Mouse (Mus musculus) cerebellum, adult 9-11 months (tissue): ENCODE data around the gene Mthfd1l.

ENCODE experiments used
- DNase-seq: peaks from one replicate; pipeline ENCODE4 v3.0.0; 2022

The Mthfd1l gene

DNA sequence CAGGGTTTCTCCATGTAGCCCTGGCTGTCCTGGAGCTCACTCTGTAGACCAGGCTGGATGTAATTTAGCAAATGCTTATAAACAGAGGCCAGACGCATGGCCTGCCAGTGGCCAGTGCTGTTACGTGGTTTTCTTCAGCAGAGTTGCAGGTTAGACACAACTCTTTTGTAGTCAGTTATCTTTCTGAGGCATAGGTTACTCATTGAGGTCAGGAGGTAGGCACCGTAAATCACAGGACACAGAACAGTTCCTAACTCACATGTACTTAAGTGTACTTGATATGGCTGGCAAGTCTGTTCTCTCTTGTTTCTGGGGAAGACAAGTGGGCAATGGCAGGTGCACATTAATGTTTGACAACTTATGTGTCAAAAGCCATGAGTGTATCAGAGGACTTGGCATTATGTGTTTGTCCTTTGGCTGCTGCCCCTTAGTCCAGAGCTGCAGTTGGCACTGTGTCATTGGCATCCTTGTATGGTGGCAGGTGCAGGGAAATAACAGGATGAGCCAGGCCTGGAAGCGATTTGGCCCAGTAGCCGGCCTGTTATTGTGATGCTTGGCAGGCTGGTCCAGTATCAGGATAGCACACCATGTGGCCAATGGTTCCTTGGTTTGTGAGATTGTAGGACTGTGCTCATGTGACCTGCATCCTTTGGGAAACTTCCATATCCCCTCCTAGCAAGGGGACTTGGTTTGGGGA, 6.0 kb downstream of the Mthfd1l start:
- peak; percentile 99 for DNase-seq

DNA sequence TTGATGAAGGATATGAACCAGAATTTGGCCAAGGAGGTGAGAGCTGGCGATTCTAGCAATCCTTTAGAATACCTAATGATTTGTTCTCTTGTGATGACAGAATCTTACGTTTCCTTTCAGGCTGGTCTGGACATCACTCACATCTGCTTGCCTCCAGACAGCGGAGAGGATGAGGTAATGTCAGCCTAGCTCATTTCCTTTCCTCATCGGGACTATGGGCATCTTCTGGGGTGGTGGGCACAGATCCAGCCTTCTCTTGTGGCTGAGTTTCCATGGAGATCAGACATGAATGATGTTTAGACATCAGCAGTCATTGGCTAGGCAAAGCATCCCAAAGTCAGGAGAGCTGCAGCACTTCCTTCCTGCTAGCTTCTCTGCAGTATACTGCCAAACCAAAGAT, 7.3 kb downstream of the Mthfd1l start:
- peak; percentile 59 for DNase-seq

DNA sequence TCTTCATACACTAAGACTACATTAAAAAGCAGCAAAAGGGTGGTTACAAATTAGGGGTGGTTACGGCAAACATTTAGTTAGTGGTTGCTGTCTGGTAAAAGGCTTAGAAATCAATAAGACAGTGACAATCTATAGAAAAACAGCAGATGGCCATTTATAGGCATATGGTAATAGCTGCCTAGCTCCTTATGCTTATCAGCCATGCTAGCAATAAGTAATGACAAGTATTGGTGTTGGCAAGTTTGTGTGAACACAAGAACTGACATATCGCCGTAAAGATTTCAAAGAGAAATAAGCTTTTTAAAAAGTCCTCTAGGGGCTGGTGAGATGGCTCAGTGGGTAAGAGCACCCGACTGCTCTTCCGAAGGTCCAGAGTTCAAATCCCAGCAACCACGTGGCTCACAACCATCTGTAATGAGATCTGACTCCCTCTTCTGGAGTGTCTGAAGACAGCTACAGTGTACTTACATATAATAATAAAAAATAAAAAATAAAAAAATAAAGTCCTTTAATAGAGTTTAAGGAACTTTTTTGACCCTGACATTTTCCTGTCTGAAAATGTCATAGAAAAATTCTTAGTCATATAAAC, 17.5 kb downstream of the Mthfd1l start:
- no peak for DNase-seq

DNA sequence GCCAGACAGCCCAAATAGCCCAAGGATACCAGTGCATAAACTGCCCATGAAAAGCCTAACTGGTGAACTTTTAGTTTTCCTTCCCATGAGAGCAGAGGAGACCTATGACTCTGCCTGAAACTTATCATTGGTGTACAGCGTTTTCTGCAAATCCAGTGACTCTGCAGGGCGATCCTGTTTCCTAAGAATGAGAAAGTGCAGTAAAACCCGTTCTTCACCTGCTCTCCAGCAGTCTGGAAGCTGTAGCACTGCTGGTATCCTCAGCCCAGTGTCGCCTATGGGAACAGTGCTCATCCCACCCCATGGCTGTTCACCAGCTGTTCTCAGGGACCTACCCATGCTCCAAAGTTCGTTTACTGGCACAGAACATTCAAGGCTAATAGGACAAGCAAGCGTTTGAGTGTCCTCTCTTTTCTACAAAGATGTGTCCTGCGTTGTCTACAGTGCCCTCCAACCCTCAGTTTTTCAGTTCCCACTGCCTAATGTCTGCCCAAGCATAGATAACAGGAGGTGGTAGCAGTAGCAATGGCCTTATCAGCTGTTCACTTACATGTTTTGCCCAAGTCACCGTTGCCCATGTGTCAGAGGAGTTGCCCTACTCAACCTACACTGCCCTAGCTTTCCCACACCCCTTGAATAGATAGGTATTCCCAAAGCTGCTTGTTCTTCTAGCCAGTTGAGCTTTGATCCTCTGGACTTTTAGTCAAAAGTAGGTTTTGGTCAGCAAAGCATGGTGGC, 20.6 kb downstream of the Mthfd1l start:
- no peak for DNase-seq

DNA sequence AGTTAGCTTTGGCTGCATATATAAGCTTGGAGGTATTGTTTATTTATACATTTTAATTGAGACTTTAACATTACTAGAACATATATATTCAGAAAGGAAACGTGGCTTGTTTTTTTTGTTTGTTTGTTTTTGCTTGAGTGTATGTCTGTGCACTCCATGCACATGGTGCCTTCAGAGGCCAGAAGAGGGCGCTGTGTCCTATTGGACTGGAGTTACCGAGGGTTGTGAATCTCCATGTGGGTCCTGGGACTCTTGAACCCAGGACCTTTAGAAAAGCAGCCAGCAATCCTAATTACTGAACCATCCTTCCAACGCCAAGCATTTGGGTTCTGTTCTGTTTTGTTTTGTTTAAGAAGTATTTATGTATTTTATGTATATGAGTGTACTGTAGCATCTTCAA, 22.4 kb downstream of the Mthfd1l start:
- no peak for DNase-seq

DNA sequence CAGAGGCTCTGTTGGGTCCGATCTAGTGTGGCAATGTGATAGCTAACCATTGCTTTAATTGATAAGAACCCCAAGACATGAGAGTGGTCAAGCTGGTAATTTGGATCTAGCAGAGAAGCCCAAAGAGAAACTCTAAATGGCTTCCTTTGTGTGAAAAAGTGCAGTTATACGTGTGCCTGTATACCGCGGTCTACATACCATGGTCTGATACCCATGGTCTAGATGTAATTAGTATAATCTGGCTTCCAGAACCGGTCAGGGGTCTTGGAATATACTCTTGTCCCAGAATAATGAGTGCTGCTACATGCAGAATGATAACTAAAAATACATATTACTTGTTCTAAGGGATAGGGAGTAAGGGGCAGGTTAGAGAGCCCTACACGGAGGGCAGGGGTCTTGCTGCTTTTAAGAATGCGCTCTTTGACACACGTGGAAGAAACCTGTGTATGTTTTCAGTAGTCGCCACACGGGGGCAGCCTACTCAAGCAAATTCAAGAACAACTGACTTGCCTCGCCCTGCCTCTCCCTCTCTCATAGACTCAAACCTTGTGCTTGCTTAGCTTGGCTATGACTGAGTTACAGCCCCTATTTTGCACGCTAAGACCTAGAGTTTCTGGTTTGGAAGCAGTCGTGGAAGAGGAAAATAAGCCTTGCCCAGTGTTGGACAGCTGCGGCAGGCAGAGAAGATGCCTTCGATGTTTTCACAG, 23.4 kb downstream of the Mthfd1l start:
- DNase-seq: peak; percentile 56

DNA sequence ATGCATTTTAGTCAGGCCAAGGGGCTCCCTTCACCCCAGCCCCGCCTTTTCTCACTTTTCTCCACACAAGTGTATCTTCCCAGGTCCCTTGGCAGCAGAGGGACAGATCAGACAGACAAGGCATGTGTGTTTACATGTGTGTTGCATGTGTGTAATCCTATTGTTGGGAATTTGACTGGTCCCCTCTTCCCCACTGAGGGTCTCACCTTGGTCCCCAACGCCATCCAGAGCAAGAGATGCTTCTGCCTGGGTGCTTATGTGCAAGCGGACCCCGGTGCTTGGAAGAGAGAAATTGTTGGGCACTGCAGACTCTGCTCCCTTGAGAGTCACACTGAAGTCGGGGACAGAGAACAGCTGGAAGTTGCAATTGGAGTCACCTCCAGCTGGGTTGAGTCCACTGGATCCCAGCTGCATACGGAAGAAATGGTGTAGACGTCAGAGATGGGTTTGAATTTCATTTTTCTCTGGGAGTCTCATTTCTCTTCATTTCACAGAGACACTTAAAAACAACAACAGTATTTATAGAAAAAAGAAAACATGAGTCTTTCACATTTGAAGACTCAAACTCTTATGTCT, 25.0 kb downstream of the Mthfd1l start:
- DNase-seq: no peak

DNA sequence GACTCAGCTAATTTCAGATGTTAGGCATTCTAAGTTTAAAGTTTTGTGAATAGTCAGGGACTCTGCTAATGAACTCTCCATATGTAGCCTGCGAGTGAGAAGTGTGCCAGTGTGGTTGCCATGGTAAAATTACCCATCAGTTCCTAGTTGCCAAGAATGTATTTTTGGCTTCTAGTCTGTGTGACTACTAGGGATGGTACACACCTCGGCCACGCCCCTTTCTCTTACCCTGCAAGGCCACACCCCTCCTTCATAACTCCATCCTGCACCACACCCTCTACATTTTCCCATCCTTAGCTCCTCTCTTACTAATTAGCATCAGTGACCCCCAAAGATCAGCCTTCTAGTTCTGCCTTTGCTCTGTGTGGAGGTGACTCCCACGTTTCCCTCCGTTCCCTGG, 29.8 kb downstream of the Mthfd1l start:
- no peak for DNase-seq

DNA sequence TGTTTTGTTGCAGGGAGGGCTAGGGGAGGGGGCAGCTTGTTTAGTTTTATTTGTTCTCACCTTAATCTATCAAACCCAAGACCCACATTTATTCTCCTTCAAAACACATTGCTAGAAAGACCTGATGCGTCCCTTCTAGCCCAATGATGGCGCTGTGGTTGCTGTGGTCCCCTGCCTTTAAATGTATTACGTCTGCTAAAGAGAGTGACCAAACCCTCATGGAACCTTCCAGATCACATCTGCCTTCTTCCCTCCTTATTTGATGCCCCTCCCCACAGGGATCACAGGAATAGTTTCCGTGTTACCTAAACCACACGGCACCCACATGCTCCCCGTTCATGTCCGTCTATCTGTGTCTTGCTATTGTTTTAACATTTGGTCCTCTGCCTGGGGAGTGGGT, 32.3 kb downstream of the Mthfd1l start:
- no peak for DNase-seq

DNA sequence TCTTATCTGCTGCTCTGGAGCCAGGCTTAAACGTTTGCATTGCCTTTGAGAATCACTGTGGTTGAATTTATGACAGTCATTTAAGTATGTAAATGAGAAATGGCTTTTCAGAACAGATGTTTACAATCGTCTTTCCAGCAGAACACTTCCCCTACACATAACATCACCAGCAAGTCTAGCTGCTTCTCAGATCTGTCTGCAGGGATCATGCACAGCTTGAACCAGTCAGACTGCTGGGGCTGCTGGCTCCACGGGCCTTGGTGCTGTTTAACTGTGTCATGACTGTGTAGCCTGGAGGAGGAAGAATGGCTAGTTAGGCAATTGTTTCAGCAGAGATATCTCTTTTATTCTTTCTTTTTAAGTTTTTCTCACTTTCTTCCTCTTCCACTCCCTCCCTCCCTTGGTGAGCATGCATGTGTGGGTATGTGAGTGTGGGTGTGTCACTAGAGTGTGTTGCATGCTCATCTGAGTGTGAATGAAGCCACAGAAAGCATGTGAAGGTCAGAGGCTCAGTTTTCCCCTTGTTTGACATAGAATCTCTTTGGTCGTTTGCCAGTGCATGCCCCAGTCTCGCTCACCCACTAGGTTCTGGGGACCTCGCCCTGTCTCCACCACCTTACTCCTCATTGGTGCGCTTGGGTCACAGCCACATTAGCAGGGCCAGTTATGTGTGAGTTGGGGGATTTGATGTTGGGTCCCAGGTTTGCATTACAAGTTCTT, 33.5 kb downstream of the Mthfd1l start:
- DNase-seq: no peak

DNA sequence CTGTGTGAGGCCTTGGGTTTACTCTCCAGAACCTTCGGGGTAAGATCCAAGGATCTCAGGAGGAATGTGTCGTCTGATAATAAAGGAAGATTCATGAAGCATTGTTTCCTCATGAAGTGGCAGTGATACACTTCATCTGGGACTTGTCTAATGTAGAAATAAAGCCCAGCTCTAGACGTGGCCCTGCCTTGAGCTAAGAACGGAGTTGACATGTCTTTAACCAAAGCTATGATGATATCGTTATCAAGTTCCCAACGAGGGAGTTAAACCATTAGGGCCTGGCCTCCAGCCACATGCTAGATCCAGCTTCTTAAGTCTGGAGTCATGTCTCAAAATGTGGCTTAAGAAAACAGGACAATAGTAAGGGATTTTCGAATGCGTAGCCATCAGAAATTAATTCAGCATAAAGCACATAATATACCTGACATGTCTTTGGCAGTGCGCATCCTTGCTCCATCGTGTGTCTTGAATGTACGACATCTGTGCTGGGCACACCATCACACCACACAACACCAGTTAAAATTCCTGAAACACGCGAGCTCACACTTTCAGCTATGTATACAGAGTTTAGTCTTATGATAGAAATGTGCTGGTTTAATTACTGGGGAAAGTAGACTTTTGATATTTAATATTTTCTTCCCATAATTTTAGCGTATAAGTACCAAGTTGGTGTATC, 49.8 kb downstream of the Mthfd1l start:
- no peak for DNase-seq

DNA sequence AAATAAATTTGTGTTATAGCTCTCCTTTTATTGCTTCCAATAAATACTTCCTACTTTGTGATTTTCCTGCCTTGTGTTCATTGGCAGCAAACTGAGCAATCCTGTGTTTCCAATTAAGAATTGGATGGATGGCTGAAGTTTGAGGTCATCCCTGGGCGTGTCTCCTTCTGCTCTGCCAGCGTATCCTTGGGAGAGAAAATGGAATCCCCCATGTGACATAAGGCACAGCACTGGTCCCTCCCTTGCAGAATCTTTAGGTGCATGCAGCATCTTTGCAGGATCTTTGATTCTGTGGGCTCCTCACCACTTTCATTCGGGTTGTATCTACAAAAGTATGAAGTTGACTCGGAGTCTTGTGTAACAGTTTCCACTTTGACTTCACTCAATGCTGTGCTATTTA, 53.7 kb downstream of the Mthfd1l start:
- DNase-seq: no peak

DNA sequence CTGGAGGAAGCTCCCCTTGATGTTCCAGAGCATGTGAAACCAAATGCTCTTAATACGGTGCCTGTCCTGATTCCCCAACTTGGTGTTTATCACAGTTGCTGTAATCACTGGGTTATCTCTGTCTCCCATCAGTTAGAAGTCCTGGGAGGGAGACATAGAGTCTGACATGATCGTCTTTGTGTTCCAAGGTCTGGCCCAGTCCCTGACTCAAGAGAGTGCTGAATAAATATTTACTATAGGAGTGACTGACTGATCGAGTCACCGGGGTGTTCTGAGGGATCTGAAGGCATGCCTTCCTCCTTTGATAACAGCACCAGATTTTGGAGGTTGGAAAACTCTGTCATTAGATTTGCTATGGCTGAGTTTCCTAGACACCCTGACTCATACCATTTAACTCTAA, 54.5 kb downstream of the Mthfd1l start:
- DNase-seq: no peak

DNA sequence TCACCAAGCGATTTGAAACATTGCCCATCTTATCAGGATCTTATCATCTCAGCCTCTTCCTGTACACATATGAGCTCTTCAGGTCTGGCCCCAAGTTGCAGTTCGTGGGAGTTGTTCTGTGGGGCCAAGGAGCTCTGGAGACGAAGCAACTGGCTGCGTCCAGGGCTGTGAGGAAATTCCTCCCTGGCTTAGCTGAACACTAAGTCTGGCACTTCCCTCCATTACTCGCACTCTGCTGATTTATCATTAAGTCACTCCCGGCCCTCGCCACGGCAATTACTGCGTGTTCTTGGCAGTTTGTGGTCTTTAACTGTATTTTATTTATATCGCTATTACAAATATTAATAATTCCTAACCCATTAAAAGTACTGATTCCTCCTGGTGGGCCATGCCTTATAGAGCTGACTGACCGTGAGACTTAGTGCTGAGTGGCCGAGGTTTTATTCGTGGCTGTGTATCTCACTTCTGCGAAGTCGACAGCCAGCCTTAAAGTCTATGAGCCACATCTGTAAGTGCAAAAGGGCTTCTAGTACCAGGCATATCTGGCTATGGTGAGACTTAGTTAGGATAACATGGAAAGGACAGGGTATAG, 56.0 kb downstream of the Mthfd1l start:
- DNase-seq: no peak

DNA sequence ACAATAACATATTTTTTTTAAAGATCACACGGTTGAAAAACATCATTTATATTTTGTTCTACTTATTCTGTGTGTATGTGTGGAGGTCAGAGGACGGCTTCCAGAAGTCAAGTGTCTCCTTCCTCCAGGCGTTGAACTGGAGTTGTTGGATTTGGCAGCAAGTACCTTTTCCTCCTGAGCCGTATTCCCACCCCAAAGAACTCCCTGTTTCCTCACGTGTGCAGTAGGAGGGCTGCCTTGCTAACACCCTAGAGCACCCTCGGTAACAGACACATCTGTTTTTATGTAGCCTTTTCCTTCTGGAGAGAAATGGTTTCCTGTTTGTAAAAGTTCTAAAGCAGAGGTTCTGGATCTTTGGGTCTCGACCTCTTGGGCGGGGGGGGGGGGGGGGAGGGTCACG, 60.8 kb downstream of the Mthfd1l start:
- DNase-seq: no peak

DNA sequence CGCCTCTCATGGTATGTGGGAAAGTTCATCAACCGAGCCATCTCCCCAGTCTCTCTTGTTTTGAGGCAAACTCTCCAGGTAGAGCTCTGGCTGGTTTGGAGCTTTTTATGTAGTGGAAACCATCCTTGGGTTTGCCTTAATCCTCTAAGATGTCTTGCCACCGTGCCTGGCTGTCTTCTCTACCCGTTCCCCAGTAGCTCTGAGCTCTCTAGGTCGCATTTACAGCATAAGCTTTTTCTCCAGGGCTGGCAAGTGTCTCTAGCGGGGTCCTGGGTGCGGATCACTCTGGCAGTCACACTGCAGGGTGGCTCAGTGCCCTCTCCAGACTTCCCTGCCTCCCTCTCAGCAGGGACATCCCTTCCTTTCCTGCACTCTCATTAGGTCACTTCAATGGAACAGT, 63.6 kb downstream of the Mthfd1l start:
- DNase-seq: no peak

DNA sequence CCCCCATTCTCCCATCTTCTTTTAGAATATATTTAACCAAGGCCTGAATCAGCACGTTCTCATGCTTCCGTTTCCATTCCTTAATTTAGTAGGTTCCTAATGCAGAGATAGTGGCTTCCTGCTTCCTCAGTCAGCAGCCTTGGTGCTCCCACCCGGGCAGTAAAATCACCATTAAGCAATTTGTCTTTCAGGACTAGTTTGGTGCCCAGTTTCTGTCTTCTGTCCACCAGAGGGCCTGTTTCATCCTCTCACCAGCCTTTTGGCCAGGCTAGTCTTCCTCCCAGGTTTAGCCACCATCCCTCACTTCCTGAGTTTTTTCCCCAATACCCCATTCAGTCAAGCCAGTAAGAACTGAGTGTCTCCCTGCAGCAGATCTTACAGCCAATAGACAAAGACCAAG, 64.1 kb downstream of the Mthfd1l start:
- DNase-seq: no peak

DNA sequence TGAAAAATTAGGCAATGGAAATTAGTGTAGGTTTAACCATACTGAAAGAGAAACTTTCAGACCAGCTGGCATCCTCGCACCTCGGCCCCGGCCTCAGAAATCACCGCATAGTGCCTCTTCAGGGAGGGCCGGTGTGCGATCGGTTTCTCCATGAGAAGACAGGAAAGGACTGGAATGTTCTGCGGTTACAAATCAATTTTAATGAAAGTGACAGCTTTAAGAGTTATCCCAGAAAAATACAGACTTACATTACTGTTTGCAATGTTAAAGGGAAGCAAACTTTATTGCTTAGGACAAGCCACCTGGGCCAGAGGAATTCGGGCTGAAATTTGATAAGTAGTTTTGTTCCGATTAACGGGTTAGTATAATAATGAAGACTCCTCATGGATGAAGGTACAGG, 65.7 kb downstream of the Mthfd1l start:
- DNase-seq: no peak

DNA sequence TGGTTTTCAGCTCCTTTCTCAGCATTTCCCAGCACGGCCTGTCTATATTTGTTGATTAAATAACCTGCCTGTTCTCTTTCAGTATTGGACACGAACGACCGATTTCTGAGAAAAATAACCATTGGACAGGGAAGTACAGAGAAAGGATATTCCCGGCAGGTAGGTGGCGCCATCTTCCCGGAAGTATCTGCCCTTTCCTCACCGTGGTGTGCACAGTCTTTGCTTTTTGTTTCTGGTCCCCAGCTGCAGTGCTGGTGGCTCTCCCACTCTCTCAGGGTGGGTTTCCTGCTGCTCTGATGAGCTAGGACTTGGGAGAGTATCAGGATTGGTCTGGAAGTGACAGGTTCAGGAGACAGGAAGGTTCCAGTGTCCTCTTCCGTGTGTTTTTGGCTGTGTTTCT, 68.8 kb downstream of the Mthfd1l start:
- peak; percentile 58 for DNase-seq

DNA sequence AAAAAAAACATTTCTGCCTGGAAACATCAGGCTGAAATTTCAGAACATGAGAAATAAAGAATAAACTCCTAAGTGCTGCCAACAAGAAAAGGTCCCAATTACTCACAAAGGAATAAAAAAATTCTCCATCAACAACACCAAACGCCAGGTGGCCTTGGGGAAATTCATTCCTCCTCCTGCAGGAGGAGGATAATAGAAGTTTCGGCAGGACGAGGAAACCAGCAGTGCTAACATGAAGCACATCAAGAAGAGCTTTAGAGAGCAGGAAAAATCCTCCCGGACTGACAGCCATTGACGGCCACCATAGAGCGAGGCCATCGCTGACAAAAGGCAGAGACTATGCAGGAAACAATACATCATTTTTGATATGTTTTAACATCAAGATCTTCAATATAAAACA, 71.5 kb downstream of the Mthfd1l start:
- DNase-seq: no peak

DNA sequence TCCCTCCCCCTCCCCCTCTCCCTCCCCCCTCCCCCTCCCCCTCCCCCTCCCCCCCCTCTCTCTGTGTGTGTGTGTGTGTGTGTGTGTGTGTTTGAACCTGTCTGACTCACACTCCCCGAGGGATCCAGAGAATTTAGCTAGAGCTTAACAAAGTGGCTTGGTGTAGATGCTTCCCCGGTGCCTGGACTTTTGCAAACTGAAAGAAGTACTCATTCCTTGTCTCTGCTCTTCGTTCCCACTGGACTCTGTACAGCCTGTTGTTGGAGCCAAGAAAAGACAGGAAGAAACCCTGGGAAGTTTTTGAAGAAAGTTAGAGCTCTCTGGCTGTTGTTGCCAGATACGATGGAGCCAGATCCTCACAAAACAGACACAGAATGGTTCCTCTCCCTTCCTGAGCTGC, 73.6 kb downstream of the Mthfd1l start:
- no peak for DNase-seq

DNA sequence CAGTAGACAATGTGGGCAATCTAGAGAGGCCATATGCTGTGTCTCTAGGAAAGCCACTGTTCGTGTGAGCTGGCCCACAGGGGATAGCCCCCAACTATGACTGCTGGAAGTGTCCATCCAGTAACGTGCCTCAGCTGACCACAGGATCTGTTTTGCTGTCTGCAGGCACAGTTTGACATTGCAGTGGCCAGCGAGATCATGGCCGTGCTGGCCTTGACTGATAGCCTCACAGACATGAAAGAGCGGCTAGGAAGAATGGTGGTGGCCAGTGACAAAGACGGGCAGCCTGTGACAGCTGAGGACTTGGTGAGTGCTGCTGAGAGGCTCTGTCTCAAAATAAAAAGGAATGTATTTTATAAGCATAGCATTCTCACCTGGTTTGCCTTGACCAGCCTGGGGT, 74.7 kb downstream of the Mthfd1l start:
- DNase-seq: no peak
